Mouse (Mus musculus): ENCODE measurements at regions not wholly inside any gene's neighbourhood (a gene's known extent, or its start where the extent isn't known, plus 50 kb on each side); places are given as distances from the start of the nearest gene placed in this dataset.

GRCm38 (mm10) chr2:133020173-133020837 is 74.6 kb upstream of the Fermt1 start:
- H3K36me3 ChIP-seq = no peaks in the 10 kb centered on the region
- no peaks in the 10 kb centered on the region for H3K4me1 ChIP-seq
- H3K9me3 ChIP-seq = no peaks in the 10 kb centered on the region
- no peak overlapping the region for H3K27ac ChIP-seq (replicated peaks)
- WGBS = 26% methylated on average over 11 of the region's 11 CpGs
- ATAC-seq (ENCODE audit: low FRiP score, low read depth) = peak; percentile 93
- no peaks in the 10 kb centered on the region for H3K27me3 ChIP-seq
- no peak overlapping the region for H3K9ac ChIP-seq (replicated peaks)
- peak overlapping the region; percentile 29; the same call in 1 of the 2 replicates for H3K4me2 ChIP-seq (replicated peaks)
- H3K4me3 ChIP-seq = no peak overlapping the region

GRCm38 (mm10) chr2:133021244-133021643 is 75.5 kb upstream of the Fermt1 start:
- no peak overlapping the region for H3K4me2 ChIP-seq (replicated peaks)
- no peak overlapping the region for H3K9ac ChIP-seq (replicated peaks)
- H3K4me1 ChIP-seq = no peaks in the 10 kb centered on the region
- WGBS = 89% methylated on average over 3 of the region's 3 CpGs
- H3K36me3 ChIP-seq = no peaks in the 10 kb centered on the region
- no peaks in the 10 kb centered on the region for H3K9me3 ChIP-seq
- H3K4me3 ChIP-seq = no peak overlapping the region
- ATAC-seq (ENCODE audit: low FRiP score, low read depth) = no peak
- H3K27ac ChIP-seq (replicated peaks) = no peak overlapping the region
- no peaks in the 10 kb centered on the region for H3K27me3 ChIP-seq

GRCm38 (mm10) chr2:133027038-133027437 is 81.3 kb upstream of the Fermt1 start:
- no peaks in the 10 kb centered on the region for H3K36me3 ChIP-seq
- H3K27ac ChIP-seq (replicated peaks) = no peak overlapping the region
- no peak for ATAC-seq (ENCODE audit: low FRiP score, low read depth)
- no peaks in the 10 kb centered on the region for H3K27me3 ChIP-seq
- no peak overlapping the region for H3K4me3 ChIP-seq
- H3K4me1 ChIP-seq = no peaks in the 10 kb centered on the region
- 93% methylated on average over 2 of the region's 2 CpGs for WGBS
- no peaks in the 10 kb centered on the region for H3K9me3 ChIP-seq
- no peak overlapping the region for H3K4me2 ChIP-seq (replicated peaks)
- no peak overlapping the region for H3K9ac ChIP-seq (replicated peaks)

GRCm38 (mm10) chr2:133035421-133035820 is 89.7 kb upstream of the Fermt1 start:
- no peaks in the 10 kb centered on the region for H3K4me1 ChIP-seq
- 82% methylated on average over 3 of the region's 3 CpGs for WGBS
- no peaks in the 10 kb centered on the region for H3K27me3 ChIP-seq
- H3K4me2 ChIP-seq (replicated peaks) = no peak overlapping the region
- H3K27ac ChIP-seq (replicated peaks) = no peak overlapping the region
- ATAC-seq (ENCODE audit: low FRiP score, low read depth) = no peak
- H3K9ac ChIP-seq (replicated peaks) = no peak overlapping the region
- no peak overlapping the region for H3K4me3 ChIP-seq
- H3K36me3 ChIP-seq = no peaks in the 10 kb centered on the region
- H3K9me3 ChIP-seq = no peaks in the 10 kb centered on the region

GRCm38 (mm10) chr2:133040708-133041107 is 95.0 kb upstream of the Fermt1 start:
- Histone ChIP-seq H3K9ac (replicated peaks) (no peak overlapping the region), H3K4me1 (no peaks in the 10 kb centered on the region), H3K27ac (replicated peaks) (no peak overlapping the region), H3K9me3 (no peaks in the 10 kb centered on the region), H3K27me3 (no peaks in the 10 kb centered on the region), H3K4me3 (no peak overlapping the region), H3K4me2 (replicated peaks) (no peak overlapping the region), H3K36me3 (no peaks in the 10 kb centered on the region)
- no peak for ATAC-seq (ENCODE audit: low FRiP score, low read depth)
- 100% methylated on average over 1 of the region's 1 CpGs for WGBS

- Histone ChIP-seq H3K4me3 (no peak overlapping the region), H3K4me1 (no peaks in the 10 kb centered on the region), H3K9me3 (no peaks in the 10 kb centered on the region), H3K9ac (replicated peaks) (no peak overlapping the region), H3K27ac (replicated peaks) (no peak overlapping the region), H3K4me2 (replicated peaks) (no peak overlapping the region), H3K27me3 (no peaks in the 10 kb centered on the region), H3K36me3 (no peaks in the 10 kb centered on the region)
- WGBS = 89% methylated on average over 11 of the region's 11 CpGs
- no peak for ATAC-seq (ENCODE audit: low FRiP score, low read depth)
Observed at GRCm38 (mm10) chr2:133077698-133078356, 132.1 kb upstream of the Fermt1 start.

GRCm38 (mm10) chr2:133090976-133091375 is 145.3 kb upstream of the Fermt1 start:
- Histone ChIP-seq H3K9me3 (no peaks in the 10 kb centered on the region), H3K36me3 (no peaks in the 10 kb centered on the region), H3K27me3 (no peaks in the 10 kb centered on the region), H3K27ac (replicated peaks) (no peak overlapping the region), H3K4me2 (replicated peaks) (no peak overlapping the region), H3K4me1 (no peaks in the 10 kb centered on the region), H3K4me3 (no peak overlapping the region), H3K9ac (replicated peaks) (no peak overlapping the region)
- 84% methylated on average over 7 of the region's 7 CpGs for WGBS
- ATAC-seq (ENCODE audit: low FRiP score, low read depth) = no peak

- WGBS = 26% methylated on average over 10 of the region's 10 CpGs
- Histone ChIP-seq H3K27me3 (peaks cover 17% of the 10 kb centered on the region; the same call in 1 of the 2 replicates), H3K27ac (replicated peaks) (no peak overlapping the region), H3K4me2 (replicated peaks) (no peak overlapping the region), H3K9ac (replicated peaks) (no peak overlapping the region), H3K4me3 (no peak overlapping the region), H3K36me3 (no peaks in the 10 kb centered on the region), H3K4me1 (no peaks in the 10 kb centered on the region), H3K9me3 (no peaks in the 10 kb centered on the region)
- peak; percentile 27; the same call in 1 of the 2 replicates for ATAC-seq (ENCODE audit: low FRiP score, low read depth)
Observed at GRCm38 (mm10) chr2:133113642-133114041, 167.9 kb upstream of the Fermt1 start.

GRCm38 (mm10) chr2:133118651-133119050 is 172.9 kb upstream of the Fermt1 start:
- ATAC-seq (ENCODE audit: low FRiP score, low read depth) = no peak
- Histone ChIP-seq H3K36me3 (no peaks in the 10 kb centered on the region), H3K9me3 (no peaks in the 10 kb centered on the region), H3K9ac (replicated peaks) (no peak overlapping the region), H3K27ac (replicated peaks) (no peak overlapping the region), H3K4me3 (no peak overlapping the region), H3K27me3 (0 out of 2 replicates have a peak, but pooled peaks cover 5% of the 10 kb centered on the region), H3K4me1 (no peaks in the 10 kb centered on the region), H3K4me2 (replicated peaks) (no peak overlapping the region)
- WGBS = 95% methylated on average over 14 of the region's 14 CpGs

- H3K9me3 ChIP-seq = no peaks in the 10 kb centered on the region
- no peak overlapping the region for H3K27ac ChIP-seq (replicated peaks)
- no peaks in the 10 kb centered on the region for H3K36me3 ChIP-seq
- H3K4me1 ChIP-seq = no peaks in the 10 kb centered on the region
- H3K4me3 ChIP-seq = no peak overlapping the region
- WGBS = 95% methylated on average over 1 of the region's 1 CpGs
- no peaks in the 10 kb centered on the region for H3K27me3 ChIP-seq
- H3K9ac ChIP-seq (replicated peaks) = no peak overlapping the region
- ATAC-seq (ENCODE audit: low FRiP score, low read depth) = no peak
- H3K4me2 ChIP-seq (replicated peaks) = no peak overlapping the region
Observed at GRCm38 (mm10) chr2:133125212-133125801, 179.6 kb upstream of the Fermt1 start.

- no peak overlapping the region for H3K9ac ChIP-seq (replicated peaks)
- ATAC-seq (ENCODE audit: low FRiP score, low read depth) = no peak
- no peaks in the 10 kb centered on the region for H3K9me3 ChIP-seq
- no peak overlapping the region for H3K4me3 ChIP-seq
- H3K36me3 ChIP-seq = no peaks in the 10 kb centered on the region
- H3K4me2 ChIP-seq (replicated peaks) = no peak overlapping the region
- 63% methylated on average over 3 of the region's 3 CpGs for WGBS
- no peaks in the 10 kb centered on the region for H3K27me3 ChIP-seq
- no peak overlapping the region for H3K27ac ChIP-seq (replicated peaks)
- no peaks in the 10 kb centered on the region for H3K4me1 ChIP-seq
Observed at GRCm38 (mm10) chr2:133134878-133135277, 189.2 kb upstream of the Fermt1 start.

GRCm38 (mm10) chr2:133138877-133139276 is 193.2 kb upstream of the Fermt1 start:
- H3K36me3 ChIP-seq = no peaks in the 10 kb centered on the region
- H3K9ac ChIP-seq (replicated peaks) = no peak overlapping the region
- no peaks in the 10 kb centered on the region for H3K9me3 ChIP-seq
- no peak overlapping the region for H3K27ac ChIP-seq (replicated peaks)
- 83% methylated on average over 4 of the region's 4 CpGs for WGBS
- H3K4me3 ChIP-seq = no peak overlapping the region
- no peaks in the 10 kb centered on the region for H3K27me3 ChIP-seq
- ATAC-seq (ENCODE audit: low FRiP score, low read depth) = no peak
- no peaks in the 10 kb centered on the region for H3K4me1 ChIP-seq
- no peak overlapping the region for H3K4me2 ChIP-seq (replicated peaks)
